Mouse (Mus musculus) lung, embryonic 14.5 days (tissue): ENCODE results near the gene Hba-a1. TPM values are rescaled to one million over a fixed set of nuclear protein-coding genes. Genes with fewer than 3 reads are reported as not detected.

Experiments used
- ATAC-seq: fragments of 200-750 bp; cut with Nextera tagmentation; 2 replicates; pipeline ENCODE4 v1.8.0; 2017; ENCODE audit warnings: mild to moderate bottlenecking, moderate TSS enrichment, moderate library complexity; ENCODE audit not compliant: insufficient read depth
- DNase-seq: peaks from one replicate; pipeline ENCODE4 v3.0.0-alpha.2; 2015
- H3K27ac ChIP-seq: fragments of 300-500 bp; sonication (generic); 2 replicates; pipeline ENCODE4 v1.5.1; 2014; ENCODE audit warnings: low read depth, mild to moderate bottlenecking, moderate library complexity
- H3K27me3 ChIP-seq: fragments of 300-500 bp; sonication (generic); 2 replicates; pipeline ENCODE4 v1.6.1; 2014; ENCODE audit warnings: low read length, control low read depth; ENCODE audit not compliant: insufficient read depth
- H3K36me3 ChIP-seq: fragments of 300-500 bp; sonication (generic); 2 replicates; pipeline ENCODE4 v1.6.1; 2014; ENCODE audit warnings: control low read depth; ENCODE audit not compliant: insufficient read depth
- H3K4me1 ChIP-seq: fragments of 300-500 bp; sonication (generic); 2 replicates; pipeline ENCODE4 v1.6.1; 2014; ENCODE audit warnings: antibody characterized with exemption, control low read depth; ENCODE audit not compliant: insufficient read depth
- H3K4me2 ChIP-seq: fragments of 300-500 bp; sonication (generic); 2 replicates; pipeline ENCODE4 v1.6.1; 2014; ENCODE audit warnings: mild to moderate bottlenecking
- H3K4me3 ChIP-seq: fragments of 300-500 bp; sonication (generic); 2 replicates; pipeline ENCODE4 v1.5.1; 2014; ENCODE audit warnings: low read depth, low read length
- H3K9ac ChIP-seq: fragments of 300-500 bp; sonication (generic); 2 replicates; pipeline ENCODE4 v1.6.1; 2014
- H3K9me3 ChIP-seq: fragments of 300-500 bp; sonication (generic); 2 replicates; pipeline ENCODE4 v1.6.1; 2016; ENCODE audit warnings: low read depth, low read length, control low read depth
- CTCF ChIP-seq: IDR thresholded peaks from 2 replicates; pipeline ENCODE4 v1.5.1; 2016; ENCODE audit warnings: antibody characterized with exemption, low read depth
- WGBS: fragments of 180-500 bp; shearing (Covaris S2); extraction: QIAGEN DNeasy Blood & Tissue Kit; methylation state at CpG from one replicate; pipeline ENCODE4 v1.1.7; 2014; 5-methylcytosine and 5-hydroxymethylcytosine counted together
- polyA plus RNA-seq: library from polyadenylated mRNA; unstranded; fragments of >200 nt; fragmentation: Nextera tagmentation; extraction: Ambion mirVana; gene quantifications from 2 replicates; pipeline ENCODE4 v1.2.1, GENCODE M21; 2014

Hba-a1 gene
- polyA plus RNA-seq, 1 experiment from 2014 or later, result 4,689 TPM

DNA sequence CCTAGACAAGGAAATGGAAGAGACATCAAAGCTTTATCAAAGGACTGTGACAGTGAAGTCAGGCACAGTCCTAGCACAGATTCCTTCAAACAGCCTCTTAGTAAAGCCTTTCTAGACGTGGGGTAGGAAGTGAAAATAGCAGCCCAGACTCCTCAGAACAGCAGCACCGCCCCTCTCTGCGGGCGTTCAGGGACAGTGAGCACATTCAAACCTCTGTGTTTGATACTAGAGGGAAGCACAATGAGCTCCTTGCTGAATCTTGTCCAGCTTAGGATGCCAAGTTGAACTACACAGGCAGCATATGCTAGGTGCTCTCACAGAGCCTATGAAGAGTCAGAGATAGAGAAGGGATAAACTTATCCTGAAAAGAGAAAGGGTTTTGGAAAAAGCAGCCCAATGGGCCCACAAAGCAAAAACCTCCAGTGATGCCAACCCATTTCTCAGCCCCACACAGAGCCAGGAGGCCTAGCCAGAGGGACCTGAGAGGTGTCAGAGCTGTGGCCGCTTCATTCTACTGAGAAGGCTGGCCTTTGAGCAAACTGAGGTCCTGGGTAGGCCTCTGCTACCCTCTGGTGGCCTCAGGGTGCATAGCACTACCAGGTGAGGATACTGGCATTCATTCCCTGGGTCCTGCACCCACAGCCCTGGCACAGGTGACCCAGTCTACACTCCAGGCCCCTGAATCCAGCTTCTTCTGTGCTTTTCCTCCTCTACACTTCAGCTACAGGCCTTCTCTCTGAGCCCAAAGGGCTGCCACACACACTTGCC is 45.0 kb upstream of the Hba-a1 start:
- Histone ChIP-seq H3K27me3 (no peaks in the 10 kb centered on the region), H3K4me3 (no peak overlapping the region), H3K4me2 (no peak overlapping the region), H3K27ac (no peak overlapping the region), H3K4me1 (peaks cover 9% of the 10 kb centered on the region), H3K36me3 (peaks cover 73% of the 10 kb centered on the region), H3K9ac (no peak overlapping the region), H3K9me3 (no peaks in the 10 kb centered on the region)
- 65% methylated on average over 5 of the region's 5 CpGs for WGBS
- TF ChIP-seq CTCF, result peak; percentile 99
- ATAC-seq, result 0 out of 2 replicates have a peak, but pooled peaks have one; percentile 50
- DNase-seq, result peak; percentile 83

GRCm38 (mm10) chr11:32241391-32241790 is 41.9 kb upstream of the Hba-a1 start:
- H3K9ac ChIP-seq, result no peak overlapping the region
- no peak overlapping the region for H3K27ac ChIP-seq
- no peaks in the 10 kb centered on the region for H3K9me3 ChIP-seq
- peaks cover 72% of the 10 kb centered on the region for H3K36me3 ChIP-seq
- no peak overlapping the region for H3K4me3 ChIP-seq
- DNase-seq, result no peak
- TF ChIP-seq CTCF, result no peak
- no peaks in the 10 kb centered on the region for H3K4me1 ChIP-seq
- no peak for ATAC-seq
- no peak overlapping the region for H3K4me2 ChIP-seq
- H3K27me3 ChIP-seq, result no peaks in the 10 kb centered on the region

DNA sequence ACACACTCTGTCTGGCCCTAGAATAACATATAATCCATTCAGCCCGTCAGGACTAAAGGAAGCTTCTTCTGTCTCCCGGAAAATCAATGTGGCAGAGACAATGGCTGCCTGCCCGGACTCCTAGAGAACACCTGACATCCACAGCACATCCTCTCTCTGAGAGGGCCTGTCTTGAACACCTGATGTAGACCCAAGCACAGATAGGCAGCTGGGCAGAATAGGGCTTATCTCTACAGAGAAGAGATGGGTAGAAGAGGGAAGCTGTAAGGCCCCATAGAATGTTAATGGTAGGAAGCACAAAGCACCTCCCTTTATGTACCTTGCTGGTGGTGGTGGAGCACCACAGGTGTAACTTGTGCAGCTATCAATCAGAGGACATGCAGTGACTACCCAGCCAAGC is 41.1 kb upstream of the Hba-a1 start:
- DNase-seq, result no peak
- Histone ChIP-seq H3K27me3 (no peaks in the 10 kb centered on the region), H3K4me1 (no peaks in the 10 kb centered on the region), H3K27ac (no peak overlapping the region), H3K9me3 (no peaks in the 10 kb centered on the region), H3K4me2 (no peak overlapping the region), H3K36me3 (peaks cover 72% of the 10 kb centered on the region), H3K9ac (no peak overlapping the region), H3K4me3 (no peak overlapping the region)
- WGBS, result 79% methylated on average over 3 of the region's 3 CpGs
- no peak for ATAC-seq
- no peak for TF ChIP-seq CTCF

- DNase-seq (peak; percentile 24), ATAC-seq (no peak)
- no peak for TF ChIP-seq CTCF
- Histone ChIP-seq H3K4me1 (no peaks in the 10 kb centered on the region), H3K9ac (no peak overlapping the region), H3K9me3 (no peaks in the 10 kb centered on the region), H3K27ac (peak overlapping the region; percentile 50), H3K27me3 (no peaks in the 10 kb centered on the region), H3K4me3 (no peak overlapping the region), H3K36me3 (peaks cover 78% of the 10 kb centered on the region), H3K4me2 (no peak overlapping the region)
- 68% methylated on average over 7 of the region's 7 CpGs for WGBS
Observed at GRCm38 (mm10) chr11:32243205-32243955, 39.9 kb upstream of the Hba-a1 start.

DNA sequence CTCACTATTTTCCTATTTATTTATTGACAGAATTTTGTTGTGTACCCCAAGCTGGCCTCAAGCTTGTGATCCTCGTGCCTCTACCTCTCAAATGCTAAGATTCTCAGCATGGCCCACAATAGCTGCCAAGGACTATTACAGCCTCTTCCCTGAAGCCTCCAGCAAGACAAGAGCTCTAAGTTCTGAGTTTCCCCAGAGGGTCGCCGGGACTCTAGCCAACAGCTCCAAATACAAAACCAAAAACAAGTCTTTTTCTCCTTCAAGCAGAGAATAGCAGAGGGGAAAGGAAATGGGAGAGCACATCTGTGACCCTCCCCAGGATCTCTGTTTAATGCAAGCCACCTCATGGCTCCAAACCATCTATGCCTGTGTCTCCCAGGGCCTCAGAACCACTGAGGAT is 39.2 kb upstream of the Hba-a1 start:
- DNase-seq (no peak), ATAC-seq (no peak)
- peak overlapping the region; percentile 51; the same call in 1 of the 2 replicates for H3K27ac ChIP-seq
- no peaks in the 10 kb centered on the region for H3K27me3 ChIP-seq
- no peaks in the 10 kb centered on the region for H3K9me3 ChIP-seq
- peaks cover 77% of the 10 kb centered on the region for H3K36me3 ChIP-seq
- WGBS, result 83% methylated on average over 3 of the region's 3 CpGs
- H3K4me1 ChIP-seq, result no peaks in the 10 kb centered on the region
- no peak overlapping the region for H3K4me2 ChIP-seq
- H3K9ac ChIP-seq, result no peak overlapping the region
- no peak for TF ChIP-seq CTCF
- H3K4me3 ChIP-seq, result no peak overlapping the region

DNA sequence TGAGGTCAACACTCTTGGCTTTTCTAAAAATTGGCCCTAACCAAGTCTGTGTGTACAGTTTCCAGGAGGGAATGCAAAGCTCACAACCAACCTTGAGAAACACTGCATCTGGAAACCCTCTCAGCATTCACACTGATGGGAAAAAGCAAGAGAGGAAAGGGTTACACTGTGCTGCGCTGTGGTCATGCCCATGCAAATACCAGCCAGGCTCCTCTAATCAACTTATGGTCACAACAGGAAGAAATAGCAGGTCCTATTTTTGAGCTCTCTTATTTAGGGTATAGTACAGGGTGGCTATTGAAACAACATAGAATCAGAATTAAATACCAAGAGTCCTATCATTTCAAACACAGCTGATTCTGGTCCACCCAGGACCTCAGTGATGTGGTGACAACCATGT is 38.7 kb upstream of the Hba-a1 start:
- ATAC-seq (no peak), DNase-seq (no peak)
- Histone ChIP-seq H3K9me3 (no peaks in the 10 kb centered on the region), H3K4me1 (no peaks in the 10 kb centered on the region), H3K9ac (no peak overlapping the region), H3K27ac (peak overlapping the region; percentile 51), H3K36me3 (peaks cover 77% of the 10 kb centered on the region), H3K27me3 (no peaks in the 10 kb centered on the region), H3K4me3 (no peak overlapping the region), H3K4me2 (no peak overlapping the region)
- TF ChIP-seq CTCF, result no peak
- 97% methylated on average over 1 of the region's 1 CpGs for WGBS

- Histone ChIP-seq H3K9ac (no peak overlapping the region), H3K9me3 (no peaks in the 10 kb centered on the region), H3K4me1 (no peaks in the 10 kb centered on the region), H3K27ac (peak overlapping the region; percentile 51; the same call in 1 of the 2 replicates), H3K4me2 (no peak overlapping the region), H3K4me3 (no peak overlapping the region), H3K36me3 (peaks cover 76% of the 10 kb centered on the region), H3K27me3 (no peaks in the 10 kb centered on the region)
- WGBS, result 89% methylated on average over 6 of the region's 6 CpGs
- TF ChIP-seq CTCF, result no peak
- ATAC-seq, result peak; percentile 67; the same call in 1 of the 2 replicates
- DNase-seq, result no peak
Observed at GRCm38 (mm10) chr11:32245614-32246013, 37.7 kb upstream of the Hba-a1 start.
